Mouse (Mus musculus) testis, adult 2 months (tissue): ENCODE results near the gene Fyn. TPM values are rescaled to one million over a fixed set of nuclear protein-coding genes. Genes with fewer than 3 reads are reported as not detected.

ENCODE experiments used
- H3K27ac ChIP-seq: fragments of 200-500 bp; 2 replicates; pipeline ENCODE4 v1.5.1; 2012; ENCODE audit warnings: low read depth, low read length; ENCODE audit not compliant: control insufficient read depth, insufficient read depth
- H3K27me3 ChIP-seq: fragments of 200-500 bp; 2 replicates; pipeline ENCODE4 v1.6.1; 2012; ENCODE audit warnings: mild to moderate bottlenecking, low read length, moderate library complexity; ENCODE audit not compliant: control insufficient read depth, insufficient read depth
- H3K36me3 ChIP-seq: fragments of 200-500 bp; 2 replicates; pipeline ENCODE4 v1.6.1; 2012; ENCODE audit warnings: mild to moderate bottlenecking, low read length; ENCODE audit not compliant: control insufficient read depth, insufficient read depth
- H3K4me1 ChIP-seq: fragments of 200-500 bp; 2 replicates; pipeline ENCODE4 v1.6.1; 2012; ENCODE audit warnings: low read length; ENCODE audit not compliant: control insufficient read depth, insufficient read depth
- H3K4me3 ChIP-seq: fragments of 200-500 bp; 2 replicates; pipeline ENCODE4 v1.5.1; 2012; ENCODE audit warnings: low read depth, mild to moderate bottlenecking, low read length, moderate library complexity, mixed read lengths; ENCODE audit not compliant: control insufficient read depth
- CTCF ChIP-seq: fragments of 200-500 bp; IDR thresholded peaks from 2 replicates; pipeline ENCODE4 v1.5.1; 2012; ENCODE audit warnings: low read depth, mild to moderate bottlenecking, inconsistent platforms, low read length, moderate library complexity; ENCODE audit not compliant: control insufficient read depth, insufficient read depth, insufficient replicate concordance
- POLR2A ChIP-seq: fragments of 200-500 bp; IDR thresholded peaks from 2 replicates; pipeline ENCODE4 v1.6.1; 2012; ENCODE audit warnings: low read depth, mild to moderate bottlenecking, inconsistent platforms, low read length, moderate library complexity; ENCODE audit not compliant: control insufficient read depth
- polyA plus RNA-seq: library from polyadenylated mRNA; depleted of rRNA; stranded (reverse); fragments of >200 nt; gene quantifications from 2 replicates; pipeline ENCODE4 v1.2.3, GENCODE M21; 2012

Fyn gene
- polyA plus RNA-seq, 1 experiment, result 18.8 TPM

DNA sequence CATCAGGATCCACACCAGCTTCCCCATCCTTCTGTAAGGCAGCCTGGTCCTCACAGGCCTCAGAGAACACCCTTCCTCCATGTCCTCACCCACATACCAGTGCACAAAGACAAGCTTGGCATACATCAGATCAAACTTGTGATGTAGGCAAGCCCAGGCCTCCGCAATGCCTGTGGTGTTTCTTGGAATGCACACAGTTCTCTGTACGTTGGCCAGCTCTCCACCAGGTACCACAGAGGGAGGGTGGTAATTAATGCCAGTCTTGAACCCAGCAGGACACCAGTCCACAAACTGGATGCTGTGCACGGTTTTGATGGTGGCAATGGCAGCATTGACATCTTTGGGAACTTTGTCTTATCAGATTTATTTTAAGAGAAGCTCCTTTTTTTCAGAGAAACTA, 56.0 kb downstream of the Fyn start:
- Histone ChIP-seq H3K27ac (no peak overlapping the region), H3K27me3 (no peaks in the 10 kb centered on the region), H3K4me3 (no peak overlapping the region), H3K4me1 (no peaks in the 10 kb centered on the region), H3K36me3 (no peaks in the 10 kb centered on the region)
- TF ChIP-seq CTCF, result no peak

DNA sequence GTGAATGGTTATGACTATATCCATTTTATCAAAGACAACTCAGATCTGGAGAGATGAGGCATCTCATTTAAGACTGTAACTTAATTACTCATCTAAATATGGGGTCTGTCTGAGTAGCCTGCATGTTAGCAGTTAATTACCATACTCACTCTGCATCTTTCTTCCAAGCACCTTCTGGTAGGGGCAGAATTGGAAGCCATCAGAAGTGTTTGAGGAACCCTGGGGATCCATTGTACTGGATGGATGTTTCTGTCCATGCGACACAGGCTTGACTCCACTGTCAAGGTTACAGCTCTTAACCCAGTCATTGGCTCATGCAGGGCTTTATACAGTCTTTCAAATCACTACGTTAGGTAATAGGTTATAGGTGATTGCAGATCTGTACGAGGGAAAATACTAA, 57.4 kb downstream of the Fyn start:
- Histone ChIP-seq H3K4me3 (no peak overlapping the region), H3K4me1 (no peaks in the 10 kb centered on the region), H3K36me3 (no peaks in the 10 kb centered on the region), H3K27me3 (no peaks in the 10 kb centered on the region), H3K27ac (no peak overlapping the region)
- TF ChIP-seq POLR2A (no peak), CTCF (no peak)

DNA sequence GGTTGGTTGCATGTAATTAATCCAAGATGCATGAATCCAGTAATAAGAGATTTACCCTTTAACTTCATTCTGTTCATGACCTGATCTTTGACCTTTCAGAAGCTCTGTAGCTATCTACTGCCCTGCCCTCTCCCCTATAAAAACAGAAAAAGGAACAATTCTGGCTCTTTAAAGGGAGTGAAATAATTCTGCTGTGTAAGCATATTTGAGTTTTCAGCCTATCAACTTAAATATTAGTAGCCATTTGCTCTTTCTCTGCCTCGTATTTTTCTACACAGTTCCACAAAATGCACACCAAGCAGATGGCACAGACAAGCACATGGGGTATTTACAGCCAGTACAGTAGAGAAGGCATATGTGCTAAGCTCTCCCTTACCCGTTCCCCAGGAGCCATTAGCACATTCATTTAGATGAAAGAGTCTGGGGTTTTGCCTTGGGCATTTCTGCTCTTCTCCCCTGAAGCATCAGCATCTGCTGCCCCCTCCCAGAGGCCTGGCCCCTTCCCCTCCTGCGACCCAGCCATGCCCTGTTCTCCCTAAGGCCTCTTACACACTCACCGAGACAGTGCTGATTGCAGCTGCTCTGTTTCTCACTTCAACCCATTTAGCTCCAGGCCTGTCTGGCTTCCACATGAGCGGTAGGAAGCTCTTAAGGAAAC, 58.3 kb downstream of the Fyn start:
- no peak overlapping the region for H3K4me3 ChIP-seq
- H3K4me1 ChIP-seq, result no peaks in the 10 kb centered on the region
- no peak overlapping the region for H3K27ac ChIP-seq
- no peaks in the 10 kb centered on the region for H3K27me3 ChIP-seq
- no peak for TF ChIP-seq POLR2A
- TF ChIP-seq CTCF, result no peak
- no peaks in the 10 kb centered on the region for H3K36me3 ChIP-seq

DNA sequence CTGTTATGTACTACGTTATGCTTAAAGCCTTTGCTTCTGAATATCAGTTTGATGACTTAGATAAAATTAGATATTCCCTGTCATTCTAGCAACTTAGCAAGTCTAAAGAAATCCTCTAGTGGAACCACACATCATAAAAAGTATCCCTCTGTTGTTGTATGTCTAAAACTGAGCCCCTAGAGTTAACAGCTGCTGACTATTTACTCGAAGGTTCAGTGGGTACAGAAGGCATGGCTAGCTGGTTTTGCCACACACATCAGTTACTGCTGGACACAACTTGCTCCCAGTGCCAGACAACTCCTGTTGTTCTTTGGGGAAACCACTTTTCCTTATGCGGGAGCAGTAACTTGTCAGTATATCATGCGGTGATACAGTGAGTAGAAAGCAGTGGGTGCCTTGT, 61.0 kb downstream of the Fyn start:
- TF ChIP-seq CTCF, result no peak
- no peak for TF ChIP-seq POLR2A
- H3K4me3 ChIP-seq, result no peak overlapping the region
- no peaks in the 10 kb centered on the region for H3K27me3 ChIP-seq
- no peaks in the 10 kb centered on the region for H3K4me1 ChIP-seq
- H3K27ac ChIP-seq, result no peak overlapping the region
- no peaks in the 10 kb centered on the region for H3K36me3 ChIP-seq

DNA sequence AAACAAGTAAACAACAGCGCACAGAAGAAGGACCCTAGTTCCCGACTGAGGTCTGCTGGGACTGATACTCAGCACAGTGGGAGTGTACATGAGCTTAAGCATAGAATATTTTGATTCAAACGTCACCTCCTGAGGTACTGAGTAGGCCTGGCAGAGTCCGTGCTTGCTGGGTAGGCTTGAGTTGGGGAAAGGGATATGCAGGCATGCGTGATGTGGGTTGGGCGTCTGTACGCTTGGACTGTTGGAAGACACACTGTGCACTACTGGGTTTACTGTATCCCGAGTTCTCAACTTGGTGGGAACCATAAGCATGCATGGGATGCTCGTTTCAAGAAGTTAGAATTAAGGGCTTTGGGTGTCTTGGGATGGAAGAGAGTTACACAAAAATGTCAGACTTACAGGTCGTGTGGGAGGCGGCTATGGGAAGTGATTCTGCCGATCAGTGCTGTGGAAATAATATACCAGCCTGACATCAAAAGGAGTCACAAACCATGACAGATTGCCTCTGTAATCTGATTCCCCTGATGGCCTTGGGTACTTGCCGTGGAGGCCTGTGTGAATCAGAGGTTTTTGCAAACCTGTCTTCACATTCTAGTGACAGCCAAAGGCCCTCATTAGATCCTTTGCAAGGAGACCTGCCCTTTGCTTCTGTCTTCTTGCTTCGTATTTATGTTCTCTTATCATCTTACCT, 61.6 kb downstream of the Fyn start:
- Histone ChIP-seq H3K4me1 (no peaks in the 10 kb centered on the region), H3K36me3 (no peaks in the 10 kb centered on the region), H3K4me3 (no peak overlapping the region), H3K27ac (no peak overlapping the region), H3K27me3 (no peaks in the 10 kb centered on the region)
- TF ChIP-seq POLR2A (no peak), CTCF (no peak)

DNA sequence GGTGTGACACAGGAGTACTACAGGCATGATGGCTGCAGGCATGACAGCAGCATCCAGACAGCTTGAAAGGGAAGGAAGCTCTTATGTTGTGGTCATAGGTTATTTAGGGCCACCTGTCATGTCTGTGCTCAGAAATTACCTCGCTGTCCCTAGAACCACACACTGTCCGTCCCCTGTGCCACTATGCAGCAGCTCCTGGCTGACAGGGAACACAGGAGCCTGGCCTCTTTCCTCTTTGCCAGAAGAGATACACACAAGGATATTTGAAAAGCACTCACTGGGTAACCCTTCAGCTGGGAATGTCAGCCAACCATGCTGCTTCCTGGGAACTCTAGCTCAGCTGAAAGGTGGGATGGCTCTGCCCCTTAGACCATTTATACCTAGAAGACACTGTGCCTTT, 62.6 kb downstream of the Fyn start:
- H3K4me1 ChIP-seq, result no peaks in the 10 kb centered on the region
- TF ChIP-seq CTCF (no peak), POLR2A (no peak)
- H3K27ac ChIP-seq, result no peak overlapping the region
- H3K4me3 ChIP-seq, result no peak overlapping the region
- no peaks in the 10 kb centered on the region for H3K36me3 ChIP-seq
- H3K27me3 ChIP-seq, result no peaks in the 10 kb centered on the region

DNA sequence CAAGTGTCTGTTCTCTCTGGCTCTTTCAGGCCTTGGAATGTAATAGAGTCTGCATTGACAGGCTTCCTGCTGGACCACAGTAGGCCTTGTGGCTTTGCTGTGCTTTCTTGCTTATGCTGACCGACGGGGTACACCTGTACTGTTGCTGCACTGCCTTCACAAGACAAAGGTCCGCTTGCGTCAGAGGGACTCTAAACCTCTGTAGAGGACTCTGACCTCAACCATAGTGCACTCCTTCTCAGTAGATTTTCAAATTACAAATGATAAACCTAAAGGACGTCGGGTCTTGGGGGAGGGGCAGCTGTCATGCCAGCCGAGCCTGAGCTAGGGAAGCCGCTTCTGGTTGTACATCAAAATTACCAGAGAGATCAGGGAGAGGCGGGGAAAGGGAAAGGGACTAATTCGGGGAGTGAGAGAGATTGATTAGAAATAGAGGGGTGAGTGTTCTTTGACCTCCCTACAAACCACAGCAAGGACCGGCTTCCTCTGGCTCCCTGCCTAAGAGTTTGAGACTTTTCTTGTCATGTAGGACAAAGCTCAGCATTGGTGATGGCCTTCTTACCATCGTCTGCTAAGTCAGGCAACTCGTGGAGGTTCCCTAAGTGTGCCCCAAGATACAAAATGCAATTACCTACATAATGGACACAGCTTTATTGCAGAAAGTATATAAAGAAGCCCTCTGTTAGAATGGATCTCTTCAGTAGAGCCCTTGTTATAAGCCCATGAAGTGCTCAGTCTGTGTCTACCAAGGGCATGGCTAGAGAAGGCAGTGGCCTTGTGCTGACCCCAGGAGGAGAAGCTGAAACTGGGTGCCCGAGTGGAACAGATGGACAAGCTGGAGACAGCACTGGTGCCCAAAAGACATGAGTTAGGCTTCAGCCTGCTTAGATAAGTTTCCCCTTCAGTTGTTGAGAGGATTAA, 64.3 kb downstream of the Fyn start:
- H3K4me3 ChIP-seq, result no peak overlapping the region
- no peaks in the 10 kb centered on the region for H3K36me3 ChIP-seq
- H3K4me1 ChIP-seq, result no peaks in the 10 kb centered on the region
- no peak overlapping the region for H3K27ac ChIP-seq
- TF ChIP-seq POLR2A (no peak), CTCF (no peak)
- no peaks in the 10 kb centered on the region for H3K27me3 ChIP-seq
